Mouse (Mus musculus) megakaryocyte, embryonic 14.5 days (primary cell): ENCODE measurements at regions not wholly inside any gene's neighbourhood (a gene's known extent, or its start where the extent isn't known, plus 50 kb on each side); places are given as distances from the start of the nearest gene placed in this dataset.

Experiments used
- FLI1 ChIP-seq: IDR thresholded peaks from 2 replicates; pipeline ENCODE4 v1.6.1; 2012; ENCODE audit warnings: low read length, inconsistent platforms, mixed read lengths
- GATA1 ChIP-seq: IDR thresholded peaks from 3 replicates; pipeline ENCODE4 v1.6.1; 2012; ENCODE audit warnings: mixed read lengths, low read length, inconsistent platforms, borderline replicate concordance

- TF ChIP-seq GATA1 (no peak), FLI1 (no peak)
These were observed 214.9 kb downstream of the Gm4340 start for GRCm38 (mm10) chr10:104408751-104409150.
